Mouse (Mus musculus): Measurements from ENCODE around the gene Matn1. TPM values are rescaled to one million over a fixed set of nuclear protein-coding genes. Genes with fewer than 3 reads are reported as not detected.

Gene Matn1
- total RNA-seq, 4 experiments from 2014 or later = not detected

DNA sequence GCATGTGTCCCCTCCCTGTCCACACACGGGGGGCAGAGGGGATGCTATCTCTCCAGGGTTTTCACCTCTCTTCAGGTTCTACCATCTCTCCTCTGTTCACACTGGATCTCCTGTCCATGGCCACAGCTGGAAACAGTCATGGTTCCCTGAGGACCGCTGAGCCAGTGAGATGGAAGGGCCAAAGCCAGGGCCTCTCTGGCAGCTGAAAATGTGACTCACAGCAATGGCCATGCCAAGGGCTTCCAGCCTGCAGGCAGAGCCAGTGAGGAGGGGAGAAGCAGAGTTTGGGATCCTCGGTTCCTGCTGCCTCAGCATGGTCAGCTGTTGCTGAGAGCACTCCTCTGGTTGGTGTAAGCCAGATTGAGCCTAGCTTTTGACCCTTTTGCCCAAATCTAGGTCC, 34.8 kb downstream of the Matn1 start:
- DNase-seq (ENCODE audit: low spot score in 2 of 2) = peak in 1 of 2 experiments; percentile 8

DNA sequence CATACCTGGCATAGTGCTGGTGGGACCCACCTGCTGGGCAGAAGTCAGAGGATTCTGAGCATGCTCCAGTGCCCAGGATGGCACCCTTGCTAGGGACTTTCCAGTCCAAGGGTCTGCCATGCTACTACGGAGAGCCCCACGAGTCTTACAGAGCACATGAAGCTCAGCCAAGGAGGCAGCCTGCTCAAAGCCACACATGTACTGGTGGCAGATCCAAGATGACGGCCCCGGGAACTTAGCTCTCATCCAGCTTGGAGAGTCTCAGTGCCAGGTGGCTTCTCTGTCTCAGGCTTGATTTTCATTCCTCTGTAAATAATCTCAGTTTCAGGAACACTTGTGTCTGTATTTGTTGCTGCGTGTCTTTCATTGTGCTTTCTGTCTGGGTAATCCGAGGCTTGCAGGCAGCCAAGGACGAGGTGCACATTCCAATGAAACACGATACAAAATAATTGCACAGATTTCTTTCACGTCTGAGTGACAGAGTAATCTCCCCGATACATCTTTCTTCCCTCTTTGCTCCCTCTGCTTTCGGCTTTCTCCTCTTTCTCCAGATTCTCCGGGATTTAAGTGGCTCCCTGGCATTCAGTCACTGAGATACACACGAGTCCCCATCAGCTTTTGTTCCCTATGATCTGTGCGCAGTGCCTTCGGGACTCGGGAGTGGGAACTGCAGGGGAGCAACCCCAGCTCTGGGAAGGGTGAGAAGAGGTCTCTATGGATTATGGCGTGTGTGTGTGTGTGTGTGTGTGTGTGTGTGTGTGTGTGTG, 40.4 kb downstream of the Matn1 start:
- DNase-seq (ENCODE audit: low spot score in 2 of 2) = no peak

DNA sequence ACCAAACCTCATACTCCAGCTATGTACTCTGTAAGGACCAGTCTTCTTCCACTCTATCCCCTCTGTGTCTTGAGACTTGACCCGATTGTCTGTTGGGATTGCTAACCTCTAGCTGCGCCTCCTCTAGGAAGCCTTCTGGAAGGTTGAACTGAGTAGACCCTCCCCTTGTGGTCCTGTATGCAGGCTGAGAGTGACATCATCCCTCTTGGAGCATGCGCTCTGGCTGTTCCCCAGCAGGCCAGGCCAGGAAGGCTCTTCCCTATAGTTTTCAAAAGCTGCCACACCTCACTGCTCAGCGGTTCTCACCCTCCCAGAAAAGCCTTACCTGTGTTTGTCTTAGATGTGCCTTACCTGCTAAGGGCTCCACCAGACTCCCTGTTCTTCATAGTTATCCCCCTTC, 42.9 kb downstream of the Matn1 start:
- no peak for DNase-seq (ENCODE audit: low spot score in 2 of 2)

DNA sequence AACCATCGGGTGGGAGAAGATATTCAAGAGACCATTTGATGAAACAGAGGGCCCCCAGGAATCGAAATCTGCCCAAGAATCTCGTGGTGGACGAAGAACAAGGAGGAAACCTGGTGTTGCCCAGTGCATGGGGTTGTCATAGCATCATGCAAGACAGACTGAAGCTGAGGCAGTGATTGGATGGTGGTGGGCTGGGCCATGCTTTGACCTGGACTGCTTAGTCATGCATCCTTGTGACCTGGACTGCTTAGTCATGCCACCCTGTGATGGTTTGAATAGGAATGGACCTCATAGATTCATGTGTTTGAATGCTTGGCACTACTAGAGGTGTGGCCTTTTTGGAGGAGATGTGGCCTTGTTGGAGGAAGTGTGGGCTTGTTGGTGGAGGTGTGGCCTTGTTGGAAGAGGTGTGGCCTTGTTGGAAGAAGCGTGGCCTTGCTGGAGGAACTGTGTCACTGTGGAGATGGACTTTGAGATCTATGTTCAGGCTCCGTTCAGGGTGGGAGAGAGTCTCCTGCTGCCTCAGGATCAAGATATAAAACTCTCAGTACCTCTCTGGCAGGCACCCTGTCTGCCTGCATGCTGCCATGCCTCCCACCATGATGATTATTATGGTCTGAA, 44.1 kb downstream of the Matn1 start:
- DNase-seq (ENCODE audit: low spot score in 2 of 2) = no peak

DNA sequence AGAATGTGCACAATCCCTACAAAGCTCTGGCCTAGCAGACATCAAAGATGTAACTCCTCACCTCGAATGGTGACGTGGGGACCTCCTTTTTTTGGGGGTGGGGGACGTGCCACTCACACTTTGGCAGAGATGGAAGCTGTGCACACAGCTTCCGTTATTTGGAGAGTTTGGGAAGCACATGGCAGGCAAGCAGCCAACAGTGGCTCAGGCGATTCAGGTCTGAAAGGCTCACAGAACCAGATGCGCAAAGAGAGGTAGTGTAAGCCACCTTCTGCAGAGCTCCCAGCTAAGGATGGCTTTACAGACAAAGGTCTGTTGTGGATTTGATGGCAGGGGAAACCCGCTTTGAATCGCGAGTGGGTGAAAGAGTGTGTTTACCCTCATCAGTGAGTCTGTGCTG, 45.0 kb downstream of the Matn1 start:
- DNase-seq (ENCODE audit: low spot score in 2 of 2) = no peak

DNA sequence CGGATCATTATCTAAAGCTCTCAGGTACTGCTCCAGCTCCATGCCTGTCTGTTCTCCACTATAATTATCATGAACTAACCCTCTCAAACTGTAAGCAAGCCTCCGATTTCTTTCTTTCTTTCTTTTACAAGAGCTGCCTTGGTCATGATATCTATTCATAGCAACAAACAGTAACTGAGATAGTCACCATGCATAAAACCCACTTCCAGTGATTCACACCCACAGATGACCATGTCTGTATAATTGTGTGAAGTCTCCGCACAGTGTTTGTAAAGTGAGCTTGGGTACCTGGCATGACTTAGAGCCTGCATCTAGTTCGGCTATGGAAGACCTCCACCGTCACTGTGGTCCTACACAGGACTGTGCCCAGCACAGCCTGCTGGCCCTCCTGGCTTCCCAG, 46.8 kb downstream of the Matn1 start:
- DNase-seq (ENCODE audit: low spot score in 2 of 2) = no peak

DNA sequence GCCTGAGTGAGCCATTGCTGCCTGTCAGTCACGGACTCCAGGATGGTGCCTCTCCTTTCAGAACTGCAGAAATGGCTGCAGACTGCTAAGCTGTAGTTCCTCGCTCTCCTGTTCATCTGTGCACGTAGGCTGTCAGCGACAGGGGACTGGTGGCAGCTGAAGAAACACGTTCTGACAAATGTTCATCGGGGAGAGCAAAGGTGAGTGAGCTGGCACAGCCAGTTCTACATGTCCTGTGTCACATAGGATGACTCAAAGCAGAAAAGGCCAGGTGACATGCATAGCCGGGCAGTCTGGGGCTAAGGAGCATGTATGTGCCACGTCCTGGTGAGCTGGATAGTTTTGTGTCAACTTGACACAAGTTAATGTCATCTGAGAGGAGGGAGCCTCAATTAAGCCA, 50.4 kb downstream of the Matn1 start:
- no peak for DNase-seq (ENCODE audit: low spot score in 2 of 2)

DNA sequence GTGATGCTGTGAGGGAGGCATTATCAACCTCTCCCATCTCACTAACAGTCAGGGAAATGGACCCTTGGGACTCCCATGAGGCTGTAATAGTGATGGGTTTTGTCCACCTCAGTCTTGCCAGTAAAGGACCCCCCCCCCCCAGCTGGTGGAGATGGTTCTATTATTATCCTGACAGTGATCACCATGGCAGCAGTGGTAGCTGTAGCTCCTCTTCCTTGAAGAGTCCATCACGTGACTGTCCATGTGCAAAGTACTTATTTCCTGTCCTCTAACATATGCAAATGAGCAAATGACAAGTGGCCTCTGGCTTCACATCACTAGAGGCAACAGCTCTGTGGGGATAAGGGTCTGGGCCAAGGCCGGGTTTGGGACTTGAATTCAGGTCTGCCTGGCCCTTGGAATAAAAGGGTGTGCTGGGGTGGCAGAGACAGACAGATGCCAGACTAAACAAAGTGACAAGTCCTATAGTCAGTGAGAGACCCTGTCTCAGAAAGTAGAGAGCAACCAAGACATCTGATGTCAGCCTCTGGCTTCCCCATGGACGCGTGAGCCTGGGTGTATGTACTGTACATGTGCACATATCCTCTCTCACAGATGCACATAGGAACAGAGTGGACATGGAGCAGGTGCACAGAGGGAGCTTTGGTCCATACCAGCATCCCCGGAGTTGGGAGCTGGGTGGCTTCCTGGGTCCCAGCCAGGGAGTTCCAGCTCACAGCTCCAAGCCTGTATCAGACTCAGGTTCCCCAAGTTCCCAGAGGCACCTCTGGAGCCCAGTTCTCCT, 55.8 kb downstream of the Matn1 start:
- no peak for DNase-seq (ENCODE audit: low spot score in 2 of 2)

DNA sequence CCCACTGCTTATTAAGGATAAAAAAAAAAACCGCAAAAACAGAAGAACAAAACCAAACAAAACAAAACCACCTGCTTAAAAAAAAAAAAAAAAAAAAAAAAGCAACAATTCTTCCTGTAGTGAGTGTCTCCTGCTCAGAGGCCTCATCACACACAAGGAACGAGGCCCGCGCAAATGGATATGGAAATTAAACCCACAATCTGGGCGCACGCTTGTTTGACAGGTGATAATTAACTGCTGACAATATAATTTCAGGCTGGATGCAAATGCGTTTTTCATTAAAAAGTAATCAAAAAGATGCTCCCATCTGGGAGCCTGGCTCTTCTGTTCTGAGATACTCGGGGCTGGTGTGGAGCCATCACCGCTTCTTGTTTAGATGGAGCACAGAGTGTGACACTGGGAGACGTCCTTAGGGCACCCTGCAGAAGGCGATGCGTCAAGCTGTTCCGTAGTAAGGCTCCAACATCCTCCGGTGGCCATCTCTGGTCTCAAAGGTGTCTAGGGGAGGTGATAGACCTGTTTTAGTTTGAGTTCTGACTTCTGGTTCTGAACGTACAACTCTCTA, 56.5 kb downstream of the Matn1 start:
- no peak for DNase-seq (ENCODE audit: low spot score in 2 of 2)

Other genes with a start within 250 kb of the Matn1 start
- gene Sdc3, start 151.8 kb upstream of the Matn1 start, total RNA-seq (2022) = 10 to 100 TPM in 1 of 4 experiments, 1 to 10 TPM in 3; 5.6 to 10.9 (median 6.7) TPM
- gene Laptm5, start 31.3 kb upstream of the Matn1 start, total RNA-seq (2022) = 1 to 10 TPM; 2.2 to 4.3 (median 2.6) TPM

Measured in gastrocnemius, adult 8-10 months (tissue).